Mouse (Mus musculus) gastrocnemius, postnatal 10 days (tissue): ENCODE data around the gene 2210408I21Rik. TPM values are rescaled to one million over a fixed set of nuclear protein-coding genes. Genes with fewer than 3 reads are reported as not detected.

Experiments used
- DNase-seq: peaks from one replicate; pipeline ENCODE4 v3.0.0; 2021; ENCODE audit warnings: mixed read lengths
- total RNA-seq, 2 experiments: library from RNA; stranded (reverse); gene quantifications; 2 replicates each; pipeline ENCODE4 v1.2.3; 2021

Gene 2210408I21Rik
- total RNA-seq, 2 experiments from 2014 or later = 4.8 to 5.9 TPM

GRCm38 (mm10) chr13:77478425-77479119, 343.2 kb downstream of the 2210408I21Rik start:
- no peak for DNase-seq

GRCm38 (mm10) chr13:77489938-77490651, 354.8 kb downstream of the 2210408I21Rik start:
- DNase-seq = no peak

GRCm38 (mm10) chr13:77514046-77514445, 378.7 kb downstream of the 2210408I21Rik start:
- no peak for DNase-seq

GRCm38 (mm10) chr13:77528960-77529699, 393.8 kb downstream of the 2210408I21Rik start:
- no peak for DNase-seq

- no peak for DNase-seq
Measured at GRCm38 (mm10) chr13:77529760-77530159, 394.4 kb downstream of the 2210408I21Rik start.

GRCm38 (mm10) chr13:77537466-77537865, 402.1 kb downstream of the 2210408I21Rik start:
- DNase-seq = no peak

GRCm38 (mm10) chr13:77547486-77548385, 412.4 kb downstream of the 2210408I21Rik start:
- DNase-seq = no peak

GRCm38 (mm10) chr13:77548386-77548695, 413.0 kb downstream of the 2210408I21Rik start:
- DNase-seq = no peak

- no peak for DNase-seq
Measured at GRCm38 (mm10) chr13:77548750-77549149, 413.4 kb downstream of the 2210408I21Rik start.

- no peak for DNase-seq
Measured at GRCm38 (mm10) chr13:77594011-77594410, 458.7 kb downstream of the 2210408I21Rik start.

- DNase-seq = no peak
Measured at GRCm38 (mm10) chr13:77615346-77615745, 480.0 kb downstream of the 2210408I21Rik start.

Other genes starting within 250 kb of the 2210408I21Rik start
- 10 to 100 TPM in 1 of 2 experiments, 1 to 10 TPM in 1; 8.4 to 10.5 TPM for gene Slf1, start 67 bp upstream of the 2210408I21Rik start, total RNA-seq